Mouse (Mus musculus) hindbrain, embryonic 15.5 days (tissue): ENCODE measurements around the gene Prkaca. TPM values are rescaled to one million over a fixed set of nuclear protein-coding genes. Genes with fewer than 3 reads are reported as not detected.

Experiments
- ATAC-seq: fragments of 200-750 bp; cut with Nextera tagmentation; 2 replicates; pipeline ENCODE4 v1.8.0; 2017; ENCODE audit warnings: low read depth, moderate number of reproducible peaks, moderate TSS enrichment; ENCODE audit not compliant: low FRiP score
- H3K27ac ChIP-seq: fragments of 300-500 bp; sonication (generic); replicated peaks from 2 replicates; pipeline ENCODE4 v1.5.1; 2015; ENCODE audit warnings: mild to moderate bottlenecking, inconsistent platforms
- H3K27me3 ChIP-seq: fragments of 300-500 bp; sonication (generic); 2 replicates; pipeline ENCODE4 v1.6.1; 2015; ENCODE audit warnings: control low read depth, inconsistent platforms
- H3K36me3 ChIP-seq: fragments of 300-500 bp; sonication (generic); 2 replicates; pipeline ENCODE4 v1.6.1; 2015; ENCODE audit warnings: control low read depth, inconsistent platforms
- H3K4me1 ChIP-seq: fragments of 300-500 bp; sonication (generic); replicated peaks from 2 replicates; pipeline ENCODE4 v1.6.1; 2015; ENCODE audit warnings: control low read depth, inconsistent platforms
- H3K4me2 ChIP-seq: fragments of 300-500 bp; sonication (generic); 2 replicates; pipeline ENCODE4 v1.6.1; 2015; ENCODE audit warnings: moderate library complexity, mild to moderate bottlenecking, inconsistent platforms
- H3K4me3 ChIP-seq: fragments of 300-500 bp; sonication (generic); 2 replicates; pipeline ENCODE4 v1.5.1; 2015; ENCODE audit warnings: mild to moderate bottlenecking, inconsistent platforms
- H3K9ac ChIP-seq: fragments of 300-500 bp; sonication (generic); 2 replicates; pipeline ENCODE4 v1.6.1; 2015; ENCODE audit warnings: inconsistent platforms
- H3K9me3 ChIP-seq: fragments of 300-500 bp; sonication (generic); 2 replicates; pipeline ENCODE4 v1.6.1; 2016; ENCODE audit warnings: control low read depth, inconsistent platforms
- WGBS: fragments of 180-500 bp; shearing (Covaris S2); methylation state at CpG from one replicate; pipeline ENCODE4 v1.1.7; 2015; 5-methylcytosine and 5-hydroxymethylcytosine counted together
- polyA plus RNA-seq: library from polyadenylated mRNA; unstranded; fragments of >200 nt; fragmentation: Nextera tagmentation; extraction: Ambion mirVana; gene quantifications from 2 replicates; pipeline ENCODE4 v1.2.1, GENCODE M21; 2015

Gene Prkaca
- polyA plus RNA-seq, 1 experiment from 2014 or later = 250 TPM

DNA sequence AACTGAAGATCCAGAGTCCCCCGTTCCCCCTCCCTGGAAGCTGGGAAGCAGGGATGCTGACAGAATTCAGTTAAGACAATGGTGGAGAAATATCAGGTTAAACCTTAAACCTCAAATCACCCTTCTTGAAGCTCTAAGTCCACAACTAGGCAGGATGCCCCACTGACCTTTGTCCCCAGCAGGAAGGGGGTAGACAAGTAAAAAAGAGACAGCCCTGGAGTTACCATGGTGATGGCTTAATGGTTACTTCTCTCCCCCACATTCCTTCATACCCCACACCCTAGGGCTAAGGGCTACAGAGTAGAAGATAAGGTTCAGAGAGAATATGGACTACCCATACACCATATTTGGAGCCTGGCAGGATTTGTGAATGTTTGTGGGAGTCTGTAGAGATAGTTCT lies 50.8 kb downstream of the Prkaca start:
- H3K4me1 ChIP-seq = peaks cover 9% of the 10 kb centered on the region
- H3K36me3 ChIP-seq = no peaks in the 10 kb centered on the region
- H3K9me3 ChIP-seq = no peaks in the 10 kb centered on the region
- whole genome bisulfite sequencing = 61% methylated on average over 1 of the region's 1 CpGs
- ATAC-seq = no peak
- H3K9ac ChIP-seq = no peak overlapping the region
- no peak overlapping the region for H3K27ac ChIP-seq
- H3K4me2 ChIP-seq = no peak overlapping the region
- no peak overlapping the region for H3K4me3 ChIP-seq
- H3K27me3 ChIP-seq = peaks cover 34% of the 10 kb centered on the region

DNA sequence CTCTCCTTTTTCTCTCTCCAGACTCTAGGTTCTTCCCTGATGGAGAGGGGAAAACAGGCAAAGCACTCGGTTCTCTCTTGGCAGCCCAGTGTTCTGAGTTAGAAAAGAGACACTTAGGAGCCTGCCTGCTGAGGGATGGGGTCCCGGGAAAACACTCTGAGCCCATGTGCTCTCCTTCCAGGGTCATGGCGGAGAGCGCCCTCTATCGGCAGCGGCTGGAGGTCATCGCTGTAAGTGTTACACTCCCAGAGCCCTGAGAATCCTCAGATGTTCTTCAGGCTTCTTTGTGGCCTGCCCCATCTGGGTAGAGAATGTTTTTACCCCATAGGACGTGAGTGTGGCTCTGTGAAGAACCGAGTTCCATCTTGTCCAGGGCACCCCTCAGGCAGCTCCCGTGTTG lies 51.4 kb downstream of the Prkaca start:
- no peak for ATAC-seq

DNA sequence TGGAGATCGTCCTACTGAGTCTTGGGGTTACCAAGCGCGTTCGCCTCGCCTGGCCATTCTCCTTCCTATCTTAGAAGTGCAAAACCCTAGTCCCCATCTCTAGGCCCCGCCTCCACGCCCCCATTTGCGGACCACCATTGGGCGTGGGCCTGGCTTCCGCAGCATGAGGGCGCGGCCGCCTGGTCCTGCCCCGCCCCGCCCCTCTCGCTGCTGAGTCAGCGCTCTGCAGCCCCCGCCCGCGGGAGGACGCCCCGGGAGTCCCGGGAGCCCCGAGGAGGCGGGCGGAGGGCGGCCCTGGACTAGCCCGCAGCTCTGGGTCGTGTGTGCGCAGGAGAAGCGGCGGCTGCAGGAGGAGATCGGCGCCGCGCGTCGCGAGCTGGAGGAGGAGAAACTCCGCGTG lies 53.1 kb downstream of the Prkaca start:
- H3K27ac ChIP-seq = no peak overlapping the region
- under 1% methylated on average over 41 of the region's 41 CpGs for WGBS
- H3K4me1 ChIP-seq = peaks cover 9% of the 10 kb centered on the region
- peak; percentile 81 for ATAC-seq
- peak overlapping the region; percentile 51 for H3K4me3 ChIP-seq
- H3K4me2 ChIP-seq = peak overlapping the region; percentile 92
- H3K9me3 ChIP-seq = no peaks in the 10 kb centered on the region
- peaks cover 29% of the 10 kb centered on the region for H3K27me3 ChIP-seq
- peak overlapping the region; percentile 47 for H3K9ac ChIP-seq
- no peaks in the 10 kb centered on the region for H3K36me3 ChIP-seq

More for the DNA sequence above, 51.4 kb downstream of the Prkaca start:
- Histone ChIP-seq H3K36me3 (no peaks in the 10 kb centered on the region), H3K4me2 (no peak overlapping the region), H3K4me3 (no peak overlapping the region), H3K27ac (no peak overlapping the region), H3K4me1 (peaks cover 9% of the 10 kb centered on the region), H3K9me3 (no peaks in the 10 kb centered on the region), H3K9ac (no peak overlapping the region), H3K27me3 (peaks cover 34% of the 10 kb centered on the region)
- WGBS = 8% methylated on average over 10 of the region's 10 CpGs

GRCm38 (mm10) chr8:84027449-84027848 lies 54.7 kb downstream of the Prkaca start:
- 9% methylated on average over 10 of the region's 10 CpGs for WGBS
- Histone ChIP-seq H3K9me3 (no peaks in the 10 kb centered on the region), H3K4me2 (no peak overlapping the region), H3K9ac (no peak overlapping the region), H3K36me3 (no peaks in the 10 kb centered on the region), H3K4me3 (no peak overlapping the region), H3K27me3 (peaks cover 19% of the 10 kb centered on the region), H3K27ac (no peak overlapping the region), H3K4me1 (peaks cover 9% of the 10 kb centered on the region)
- no peak for ATAC-seq

DNA sequence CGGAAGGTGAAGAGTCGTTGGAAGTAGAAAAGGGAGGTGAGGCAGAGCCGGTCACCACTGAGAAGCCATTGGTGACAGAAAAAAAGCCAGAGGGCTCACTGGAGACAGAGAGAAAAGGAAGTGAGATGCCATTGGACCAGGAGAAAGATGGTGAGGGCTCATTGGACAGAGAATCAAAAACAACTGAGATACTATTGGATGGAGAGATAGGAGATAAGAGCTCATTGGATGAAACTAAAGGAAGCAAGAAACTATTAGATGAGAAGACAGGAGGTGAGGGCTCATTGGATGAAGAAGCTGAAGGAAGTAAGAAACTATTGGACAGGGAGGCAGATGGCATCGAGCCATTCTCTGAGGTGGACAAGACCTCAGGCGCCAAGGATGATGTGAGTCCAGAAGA lies 56.5 kb downstream of the Prkaca start:
- H3K4me1 ChIP-seq = peaks cover 9% of the 10 kb centered on the region
- no peak overlapping the region for H3K4me2 ChIP-seq
- no peaks in the 10 kb centered on the region for H3K36me3 ChIP-seq
- H3K9me3 ChIP-seq = no peaks in the 10 kb centered on the region
- WGBS = 84% methylated on average over 5 of the region's 5 CpGs
- H3K9ac ChIP-seq = no peak overlapping the region
- no peak overlapping the region for H3K4me3 ChIP-seq
- no peak for ATAC-seq
- no peak overlapping the region for H3K27ac ChIP-seq
- peaks cover 14% of the 10 kb centered on the region for H3K27me3 ChIP-seq

- 80% methylated on average over 4 of the region's 4 CpGs for WGBS
Observed at GRCm38 (mm10) chr8:84032777-84033176, 60.0 kb downstream of the Prkaca start.

GRCm38 (mm10) chr8:84038015-84038414 lies 65.2 kb downstream of the Prkaca start:
- no peak for ATAC-seq
- Histone ChIP-seq H3K4me1 (peaks cover 12% of the 10 kb centered on the region), H3K27ac (no peak overlapping the region), H3K9ac (no peak overlapping the region), H3K36me3 (no peaks in the 10 kb centered on the region), H3K27me3 (peaks cover 27% of the 10 kb centered on the region), H3K9me3 (no peaks in the 10 kb centered on the region), H3K4me2 (no peak overlapping the region), H3K4me3 (no peak overlapping the region)
- WGBS = 80% methylated on average over 5 of the region's 5 CpGs

More at GRCm38 (mm10) chr8:84032777-84033176, 60.0 kb downstream of the Prkaca start:
- no peaks in the 10 kb centered on the region for H3K36me3 ChIP-seq
- H3K4me2 ChIP-seq = no peak overlapping the region
- no peak for ATAC-seq
- H3K27ac ChIP-seq = no peak overlapping the region
- H3K9ac ChIP-seq = no peak overlapping the region
- no peaks in the 10 kb centered on the region for H3K4me1 ChIP-seq
- H3K27me3 ChIP-seq = peaks cover 5% of the 10 kb centered on the region; the same call in 1 of the 2 replicates
- no peaks in the 10 kb centered on the region for H3K9me3 ChIP-seq
- H3K4me3 ChIP-seq = no peak overlapping the region

GRCm38 (mm10) chr8:84039050-84039449 lies 66.3 kb downstream of the Prkaca start:
- Histone ChIP-seq H3K27ac (no peak overlapping the region), H3K9me3 (no peaks in the 10 kb centered on the region), H3K4me2 (no peak overlapping the region), H3K36me3 (no peaks in the 10 kb centered on the region), H3K27me3 (peaks cover 36% of the 10 kb centered on the region), H3K9ac (no peak overlapping the region), H3K4me1 (peaks cover 12% of the 10 kb centered on the region), H3K4me3 (no peak overlapping the region)
- no peak for ATAC-seq
- WGBS = 5% methylated on average over 5 of the region's 5 CpGs

- peak within 1 kb of the TSS; percentile 35; the same call in 1 of the 2 replicates for H3K9ac ChIP-seq
- peak within 1 kb of the TSS; percentile 67 for H3K4me2 ChIP-seq
- H3K27me3 ChIP-seq = peaks cover 54% of the 10 kb centered on the region
- H3K9me3 ChIP-seq = no peaks in the 10 kb centered on the region
- ATAC-seq = peak; percentile 65
- H3K4me3 ChIP-seq = peak within 1 kb of the TSS; percentile 33
- 3% methylated on average over 39 of the region's 40 CpGs for WGBS
- H3K27ac ChIP-seq = no peak within 1 kb of the TSS
- peaks cover 19% of the 10 kb centered on the region for H3K4me1 ChIP-seq
- H3K36me3 ChIP-seq = no peaks in the 10 kb centered on the region
Observed at GRCm38 (mm10) chr8:84042066-84042947, 69.5 kb downstream of the Prkaca start, which contains the start of gene Il27ra. Gene Il27ra (minus strand): TSS chr8:84042589.

GRCm38 (mm10) chr8:84042948-84043342 lies 70.2 kb downstream of the Prkaca start:
- H3K27me3 ChIP-seq = peaks cover 54% of the 10 kb centered on the region
- H3K4me3 ChIP-seq = no peak overlapping the region
- ATAC-seq = no peak
- no peak overlapping the region for H3K27ac ChIP-seq
- peak overlapping the region; percentile 67 for H3K4me2 ChIP-seq
- 39% methylated on average over 12 of the region's 12 CpGs for WGBS
- no peaks in the 10 kb centered on the region for H3K36me3 ChIP-seq
- H3K9me3 ChIP-seq = no peaks in the 10 kb centered on the region
- H3K9ac ChIP-seq = no peak overlapping the region
- H3K4me1 ChIP-seq = peaks cover 19% of the 10 kb centered on the region

DNA sequence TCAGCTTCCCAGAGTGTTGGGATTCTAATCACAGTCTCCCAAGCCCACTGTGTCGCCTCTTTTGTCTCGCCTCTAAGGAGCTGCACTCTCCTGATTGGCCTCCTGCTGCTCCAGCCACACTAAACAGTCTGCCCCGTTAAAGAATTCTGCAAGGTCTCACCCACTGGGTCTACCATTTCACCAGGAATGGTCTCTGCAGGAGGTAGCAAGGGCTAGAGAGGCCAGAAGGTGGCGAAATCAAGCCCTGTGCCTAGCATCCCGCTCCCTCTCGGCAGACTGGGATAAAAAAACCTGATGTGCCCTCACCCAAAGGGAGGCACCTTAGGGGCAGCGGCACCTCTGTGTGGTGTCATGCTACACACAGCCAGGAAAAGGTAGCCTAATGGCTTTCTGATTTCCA lies 71.3 kb downstream of the Prkaca start:
- WGBS = 4% methylated on average over 7 of the region's 7 CpGs
- H3K4me3 ChIP-seq = no peak overlapping the region
- no peak overlapping the region for H3K9ac ChIP-seq
- H3K4me1 ChIP-seq = peaks cover 19% of the 10 kb centered on the region
- no peaks in the 10 kb centered on the region for H3K36me3 ChIP-seq
- ATAC-seq = no peak
- H3K4me2 ChIP-seq = no peak overlapping the region
- peaks cover 54% of the 10 kb centered on the region for H3K27me3 ChIP-seq
- no peaks in the 10 kb centered on the region for H3K9me3 ChIP-seq
- no peak overlapping the region for H3K27ac ChIP-seq

GRCm38 (mm10) chr8:84044900-84045299 lies 72.1 kb downstream of the Prkaca start, which contains the start of gene Rln3:
Gene Rln3 (minus strand): TSS chr8:84045000.
- H3K4me3 ChIP-seq = no peak within 1 kb of the TSS
- H3K9ac ChIP-seq = no peak within 1 kb of the TSS
- no peak within 1 kb of the TSS for H3K4me2 ChIP-seq
- H3K4me1 ChIP-seq = peaks cover 19% of the 10 kb centered on the region
- 10% methylated on average over 9 of the region's 9 CpGs for WGBS
- H3K36me3 ChIP-seq = no peaks in the 10 kb centered on the region
- H3K27me3 ChIP-seq = peaks cover 54% of the 10 kb centered on the region
- no peak within 1 kb of the TSS for H3K27ac ChIP-seq
- no peaks in the 10 kb centered on the region for H3K9me3 ChIP-seq
- ATAC-seq = no peak
